Mouse (Mus musculus) olfactory bulb, adult 2 months (tissue): ENCODE results near the gene Frat2. TPM values are rescaled to one million over a fixed set of nuclear protein-coding genes. Genes with fewer than 3 reads are reported as not detected.
A peak's percentile ranks its signal among the peaks of the same experiment; 100 is the strongest.

Experiments used
- H3K27ac ChIP-seq: fragments of 200-500 bp; 2 replicates; pipeline ENCODE4 v1.5.1; 2012; ENCODE audit warnings: low read depth, low read length; ENCODE audit not compliant: insufficient read depth
- H3K4me1 ChIP-seq: fragments of 200-500 bp; 2 replicates; pipeline ENCODE4 v1.6.1; 2012; ENCODE audit warnings: low read length; ENCODE audit not compliant: control insufficient read depth, insufficient read depth
- H3K4me3 ChIP-seq: fragments of 200-500 bp; 2 replicates; pipeline ENCODE4 v1.5.1; 2012; ENCODE audit warnings: mild to moderate bottlenecking, low read depth, low read length, moderate library complexity; ENCODE audit not compliant: insufficient read depth
- CTCF ChIP-seq: fragments of 200-500 bp; IDR thresholded peaks from 2 replicates; pipeline ENCODE4 v1.5.1; 2012; ENCODE audit warnings: low read depth, mild to moderate bottlenecking, low read length, moderate library complexity; ENCODE audit not compliant: insufficient read depth
- POLR2A ChIP-seq: fragments of 200-500 bp; IDR thresholded peaks from 2 replicates; pipeline ENCODE4 v1.6.1; 2012; ENCODE audit warnings: mild to moderate bottlenecking, low read depth, low read length, moderate library complexity; ENCODE audit not compliant: insufficient read depth
- WGBS: fragments of 180-500 bp; shearing (Covaris S2); methylation state at CpG from one replicate; pipeline ENCODE4 v1.1.7; 2018; 5-methylcytosine and 5-hydroxymethylcytosine counted together
- polyA plus RNA-seq: library from polyadenylated mRNA; stranded (reverse); fragments of >200 nt; gene quantifications from 2 replicates; pipeline ENCODE4 v1.2.4, GENCODE M21; 2012; ENCODE audit warnings: low replicate concordance; ENCODE audit not compliant: missing spikeins, insufficient read depth, insufficient read length

Gene Frat2
- polyA plus RNA-seq, 1 experiment = not detected

GRCm38 (mm10) chr19:41816915-41817314 is 31.0 kb downstream of the Frat2 start:
- H3K27ac ChIP-seq = no peak overlapping the region
- TF ChIP-seq CTCF = no peak
- no peak for TF ChIP-seq POLR2A
- H3K4me3 ChIP-seq = no peak overlapping the region
- H3K4me1 ChIP-seq = no peaks in the 10 kb centered on the region
- WGBS = 72% methylated on average over 5 of the region's 5 CpGs

- WGBS = 76% methylated on average over 5 of the region's 5 CpGs
- H3K4me1 ChIP-seq = no peaks in the 10 kb centered on the region
- no peak overlapping the region for H3K27ac ChIP-seq
- no peak for TF ChIP-seq POLR2A
- no peak for TF ChIP-seq CTCF
- H3K4me3 ChIP-seq = no peak overlapping the region
Measured at GRCm38 (mm10) chr19:41816410-41816809, 31.5 kb downstream of the Frat2 start.

GRCm38 (mm10) chr19:41813374-41813773 is 34.6 kb downstream of the Frat2 start:
- no peaks in the 10 kb centered on the region for H3K4me1 ChIP-seq
- no peak for TF ChIP-seq POLR2A
- no peak for TF ChIP-seq CTCF
- H3K27ac ChIP-seq = no peak overlapping the region
- no peak overlapping the region for H3K4me3 ChIP-seq
- 92% methylated on average over 4 of the region's 4 CpGs for whole genome bisulfite sequencing

GRCm38 (mm10) chr19:41812525-41812924 is 35.4 kb downstream of the Frat2 start:
- WGBS = 93% methylated on average over 10 of the region's 10 CpGs
- Histone ChIP-seq H3K4me1 (no peaks in the 10 kb centered on the region), H3K27ac (no peak overlapping the region), H3K4me3 (no peak overlapping the region)
- TF ChIP-seq POLR2A (no peak), CTCF (no peak)

- Histone ChIP-seq H3K4me3 (no peak overlapping the region), H3K4me1 (no peaks in the 10 kb centered on the region), H3K27ac (no peak overlapping the region)
- TF ChIP-seq CTCF (no peak), POLR2A (no peak)
- 90% methylated on average over 5 of the region's 5 CpGs for WGBS
Measured at GRCm38 (mm10) chr19:41810074-41810473, 37.9 kb downstream of the Frat2 start.

- WGBS = 74% methylated on average over 8 of the region's 8 CpGs
- TF ChIP-seq POLR2A (no peak), CTCF (no peak)
- Histone ChIP-seq H3K4me3 (no peak overlapping the region), H3K27ac (no peak overlapping the region), H3K4me1 (peaks cover 2% of the 10 kb centered on the region; the same call in 1 of the 2 replicates)
Measured at GRCm38 (mm10) chr19:41808104-41808634, 39.8 kb downstream of the Frat2 start.

- no peak for TF ChIP-seq POLR2A
- TF ChIP-seq CTCF = no peak
- Histone ChIP-seq H3K4me3 (no peak overlapping the region), H3K27ac (no peak overlapping the region), H3K4me1 (peaks cover 3% of the 10 kb centered on the region; the same call in 1 of the 2 replicates)
- 93% methylated on average over 9 of the region's 9 CpGs for WGBS
Measured at GRCm38 (mm10) chr19:41807497-41807896, 40.4 kb downstream of the Frat2 start.

- no peak overlapping the region for H3K27ac ChIP-seq
- WGBS = 91% methylated on average over 4 of the region's 4 CpGs
- no peak for TF ChIP-seq CTCF
- TF ChIP-seq POLR2A = no peak
- no peak overlapping the region for H3K4me3 ChIP-seq
- peaks cover 3% of the 10 kb centered on the region; the same call in 1 of the 2 replicates for H3K4me1 ChIP-seq
Measured at GRCm38 (mm10) chr19:41805831-41806230, 42.1 kb downstream of the Frat2 start.

- 0 out of 2 replicates have a peak, but pooled peaks have one; percentile 19 for TF ChIP-seq CTCF
- no peak for TF ChIP-seq POLR2A
- 48% methylated on average over 7 of the region's 7 CpGs for WGBS
- H3K4me3 ChIP-seq = no peak overlapping the region
- H3K4me1 ChIP-seq = peaks cover 3% of the 10 kb centered on the region; the same call in 1 of the 2 replicates
- no peak overlapping the region for H3K27ac ChIP-seq
Measured at GRCm38 (mm10) chr19:41803322-41803721, 44.6 kb downstream of the Frat2 start.
